Mouse (Mus musculus) midbrain, embryonic 13.5 days (tissue): Measurements from ENCODE around the gene Phldb2. TPM values are rescaled to one million over a fixed set of nuclear protein-coding genes. Genes with fewer than 3 reads are reported as not detected.

Experiments
- ATAC-seq: fragments of 200-750 bp; cut with Nextera tagmentation; 2 replicates; pipeline ENCODE4 v1.8.0; 2017; ENCODE audit warnings: mild to moderate bottlenecking, moderate TSS enrichment, moderate library complexity
- H3K27ac ChIP-seq: fragments of 300-500 bp; sonication (generic); 2 replicates; pipeline ENCODE4 v1.5.1; 2015; ENCODE audit warnings: inconsistent platforms, mild to moderate bottlenecking, moderate library complexity
- H3K27me3 ChIP-seq: fragments of 300-500 bp; sonication (generic); 2 replicates; pipeline ENCODE4 v1.6.1; 2015; ENCODE audit warnings: mild to moderate bottlenecking, inconsistent platforms
- H3K36me3 ChIP-seq: fragments of 300-500 bp; sonication (generic); 2 replicates; pipeline ENCODE4 v1.6.1; 2015; ENCODE audit warnings: mild to moderate bottlenecking, inconsistent platforms
- H3K4me1 ChIP-seq: fragments of 300-500 bp; sonication (generic); replicated peaks from 2 replicates; pipeline ENCODE4 v1.6.1; 2015; ENCODE audit warnings: inconsistent platforms
- H3K4me2 ChIP-seq: fragments of 300-500 bp; sonication (generic); replicated peaks from 2 replicates; pipeline ENCODE4 v1.6.1; 2015; ENCODE audit warnings: moderate library complexity, mild to moderate bottlenecking, inconsistent platforms
- H3K4me3 ChIP-seq: fragments of 300-500 bp; sonication (generic); replicated peaks from 2 replicates; pipeline ENCODE4 v1.5.1; 2015; ENCODE audit warnings: mild to moderate bottlenecking, inconsistent platforms
- H3K9ac ChIP-seq: fragments of 300-500 bp; sonication (generic); replicated peaks from 2 replicates; pipeline ENCODE4 v1.6.1; 2015; ENCODE audit warnings: mild to moderate bottlenecking, inconsistent platforms
- H3K9me3 ChIP-seq: fragments of 300-500 bp; sonication (generic); 2 replicates; pipeline ENCODE4 v1.6.1; 2016; ENCODE audit warnings: mild to moderate bottlenecking, inconsistent platforms
- WGBS: fragments of 180-500 bp; shearing (Covaris S2); methylation state at CpG from one replicate; pipeline ENCODE4 v1.1.7; 2015; 5-methylcytosine and 5-hydroxymethylcytosine counted together
- polyA plus RNA-seq: library from polyadenylated mRNA; unstranded; fragments of >200 nt; fragmentation: Nextera tagmentation; extraction: Ambion mirVana; gene quantifications from 2 replicates; pipeline ENCODE4 v1.2.1, GENCODE M21; 2015

Gene Phldb2
- polyA plus RNA-seq, 1 experiment from 2014 or later, result 12.1 TPM

DNA sequence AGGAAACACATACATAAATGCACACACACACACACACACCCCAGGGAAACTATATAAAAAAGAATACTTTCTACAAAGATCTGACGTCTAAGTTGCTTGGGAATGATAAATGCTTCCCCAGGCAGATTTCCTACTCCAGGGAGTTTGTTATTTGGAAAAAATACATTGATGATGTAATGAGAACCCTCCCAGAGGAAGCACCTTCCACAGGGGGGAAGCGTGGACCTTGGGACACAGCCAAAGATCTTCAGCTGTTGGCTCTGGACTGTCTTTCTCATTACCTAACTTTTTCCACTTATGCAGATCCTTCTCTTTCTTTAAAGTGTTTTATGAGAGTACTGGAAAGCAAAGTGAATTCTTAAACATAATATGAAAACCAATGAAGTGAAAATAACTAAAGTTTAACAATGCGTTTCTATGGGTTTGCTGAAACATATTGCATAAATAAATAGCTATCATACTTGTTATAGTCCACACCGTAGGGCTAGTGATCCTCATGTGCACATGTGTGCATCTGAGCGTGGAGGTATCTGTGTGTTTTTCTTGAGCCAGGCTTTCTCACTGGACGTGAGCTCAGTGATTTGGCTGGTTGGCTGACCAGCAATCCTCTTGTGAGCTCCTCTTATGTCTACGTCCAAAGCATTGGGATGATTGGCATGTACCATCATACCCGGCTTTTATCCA, 30.7 kb downstream of the Phldb2 start:
- Histone ChIP-seq H3K27me3 (no peaks in the 10 kb centered on the region), H3K9me3 (no peaks in the 10 kb centered on the region), H3K27ac (no peak overlapping the region), H3K4me3 (no peak overlapping the region), H3K9ac (no peak overlapping the region), H3K4me2 (no peak overlapping the region), H3K4me1 (no peaks in the 10 kb centered on the region), H3K36me3 (no peaks in the 10 kb centered on the region)
- 85% methylated on average over 8 of the region's 8 CpGs for WGBS
- ATAC-seq, result no peak

DNA sequence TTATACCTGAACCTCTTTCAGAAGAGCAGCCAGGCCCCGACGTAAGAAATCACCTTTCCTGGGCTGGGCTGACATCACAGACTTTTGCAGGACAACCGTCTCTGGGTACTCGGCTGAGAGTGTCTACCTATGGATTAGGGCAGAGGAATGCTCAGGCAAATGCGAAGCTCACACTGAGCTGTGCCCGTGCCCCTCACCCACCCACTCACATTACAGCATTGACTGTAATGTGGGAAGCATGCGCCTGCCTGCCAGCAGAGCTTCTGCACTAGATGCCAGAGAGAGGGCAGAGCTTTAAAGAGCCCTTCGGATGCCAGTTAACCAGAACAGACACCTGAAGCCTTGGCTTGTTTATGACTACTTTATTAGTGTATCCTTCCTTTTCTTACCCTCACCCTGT, 33.8 kb downstream of the Phldb2 start:
- 81% methylated on average over 8 of the region's 8 CpGs for WGBS
- H3K9me3 ChIP-seq, result no peaks in the 10 kb centered on the region
- H3K36me3 ChIP-seq, result no peaks in the 10 kb centered on the region
- no peaks in the 10 kb centered on the region for H3K4me1 ChIP-seq
- no peak overlapping the region for H3K27ac ChIP-seq
- no peak overlapping the region for H3K4me2 ChIP-seq
- H3K9ac ChIP-seq, result no peak overlapping the region
- no peak for ATAC-seq
- H3K27me3 ChIP-seq, result no peaks in the 10 kb centered on the region
- no peak overlapping the region for H3K4me3 ChIP-seq

DNA sequence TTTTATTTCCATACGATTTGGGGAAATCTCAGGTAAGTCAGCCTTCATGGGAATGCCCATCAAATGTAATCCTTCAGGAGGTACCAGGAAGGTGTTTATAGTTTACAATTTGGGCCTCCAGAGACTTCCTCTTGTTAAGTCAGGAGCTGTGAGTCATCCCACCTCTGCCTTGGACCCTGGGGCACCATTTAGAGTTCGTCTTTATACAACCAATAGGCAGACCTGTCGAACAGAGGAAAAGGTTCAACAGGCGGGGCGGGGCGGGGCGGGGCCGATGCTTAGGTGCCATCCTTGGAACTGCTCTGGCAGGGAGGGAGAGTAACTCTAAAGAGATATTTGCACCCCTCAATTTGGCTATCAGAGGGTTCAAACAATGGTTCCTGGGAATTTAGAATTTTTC, 49.8 kb downstream of the Phldb2 start:
- Histone ChIP-seq H3K27me3 (no peaks in the 10 kb centered on the region), H3K27ac (no peak overlapping the region), H3K36me3 (no peaks in the 10 kb centered on the region), H3K4me3 (no peak overlapping the region), H3K9me3 (no peaks in the 10 kb centered on the region), H3K4me1 (no peaks in the 10 kb centered on the region), H3K9ac (no peak overlapping the region), H3K4me2 (no peak overlapping the region)
- no peak for ATAC-seq
- WGBS, result 90% methylated on average over 8 of the region's 8 CpGs

DNA sequence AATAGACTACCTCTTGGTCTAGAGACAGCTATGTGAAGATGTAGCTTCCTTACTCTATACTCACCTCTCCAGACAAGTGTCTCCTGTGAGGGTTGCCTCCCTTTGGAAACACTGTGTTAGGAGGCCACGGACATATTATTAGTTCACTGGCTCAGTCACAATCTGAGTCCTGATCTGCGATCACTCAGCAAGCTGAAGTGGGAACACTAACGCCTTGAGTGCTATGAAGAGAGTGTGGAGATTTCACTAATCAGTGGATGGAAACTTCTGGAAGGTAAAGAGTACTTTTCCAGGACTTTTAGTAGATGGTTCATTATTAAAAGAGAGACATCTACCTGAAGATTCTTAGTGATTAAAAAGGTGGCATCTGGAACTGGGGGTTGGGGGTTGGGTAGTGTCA, 54.9 kb downstream of the Phldb2 start:
- ATAC-seq, result no peak
- Histone ChIP-seq H3K27ac (no peak overlapping the region), H3K9me3 (no peaks in the 10 kb centered on the region), H3K9ac (no peak overlapping the region), H3K4me3 (no peak overlapping the region), H3K36me3 (no peaks in the 10 kb centered on the region), H3K4me1 (no peaks in the 10 kb centered on the region), H3K4me2 (no peak overlapping the region), H3K27me3 (no peaks in the 10 kb centered on the region)
- 89% methylated on average over 3 of the region's 3 CpGs for whole genome bisulfite sequencing

DNA sequence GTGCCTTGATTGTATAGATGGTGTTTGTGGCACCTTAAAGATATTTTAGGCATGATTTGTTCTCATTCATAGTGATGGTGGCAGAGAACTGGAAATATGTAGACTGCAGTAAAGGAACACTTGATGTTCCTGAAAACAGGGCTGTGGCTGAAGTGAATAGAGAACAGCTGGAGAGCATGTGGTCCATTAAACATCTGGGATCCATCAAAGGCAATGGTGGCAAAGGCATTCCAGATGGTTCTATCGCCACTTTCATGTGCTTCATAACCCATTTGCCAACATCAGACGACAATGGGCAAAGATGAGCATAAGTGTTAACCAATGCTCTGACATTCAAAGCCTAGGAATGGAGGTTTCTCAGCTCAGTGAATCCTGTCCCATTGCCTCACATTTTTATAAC, 56.8 kb downstream of the Phldb2 start:
- Histone ChIP-seq H3K4me3 (no peak overlapping the region), H3K27me3 (no peaks in the 10 kb centered on the region), H3K4me1 (0 out of 2 replicates have a peak, but pooled peaks cover 3% of the 10 kb centered on the region), H3K9me3 (no peaks in the 10 kb centered on the region), H3K27ac (no peak overlapping the region), H3K9ac (no peak overlapping the region), H3K36me3 (no peaks in the 10 kb centered on the region), H3K4me2 (no peak overlapping the region)
- no peak for ATAC-seq
- WGBS, result 86% methylated on average over 2 of the region's 2 CpGs

DNA sequence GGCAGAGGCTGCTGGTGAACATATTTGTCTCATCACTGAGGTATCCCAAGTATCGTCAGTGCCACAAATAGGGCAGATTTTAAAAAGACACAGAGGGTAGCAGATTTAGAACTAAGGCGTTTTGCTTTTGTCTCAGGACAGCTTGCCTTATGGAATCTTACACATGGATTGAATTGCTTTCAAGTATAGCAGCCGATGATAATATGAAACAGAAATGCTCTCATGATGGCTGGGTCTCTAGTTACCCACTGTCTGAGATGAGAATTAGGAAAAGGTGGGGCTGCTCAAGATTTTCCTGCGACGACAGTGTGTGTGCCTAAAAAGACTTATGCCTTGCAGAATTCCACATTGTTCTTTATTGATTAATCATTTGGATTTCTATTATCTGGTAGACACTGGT, 58.4 kb downstream of the Phldb2 start:
- Histone ChIP-seq H3K27me3 (no peaks in the 10 kb centered on the region), H3K4me2 (no peak overlapping the region), H3K4me3 (no peak overlapping the region), H3K27ac (no peak overlapping the region), H3K4me1 (0 out of 2 replicates have a peak, but pooled peaks cover 3% of the 10 kb centered on the region), H3K36me3 (no peaks in the 10 kb centered on the region), H3K9ac (no peak overlapping the region), H3K9me3 (no peaks in the 10 kb centered on the region)
- 84% methylated on average over 5 of the region's 5 CpGs for WGBS
- no peak for ATAC-seq

DNA sequence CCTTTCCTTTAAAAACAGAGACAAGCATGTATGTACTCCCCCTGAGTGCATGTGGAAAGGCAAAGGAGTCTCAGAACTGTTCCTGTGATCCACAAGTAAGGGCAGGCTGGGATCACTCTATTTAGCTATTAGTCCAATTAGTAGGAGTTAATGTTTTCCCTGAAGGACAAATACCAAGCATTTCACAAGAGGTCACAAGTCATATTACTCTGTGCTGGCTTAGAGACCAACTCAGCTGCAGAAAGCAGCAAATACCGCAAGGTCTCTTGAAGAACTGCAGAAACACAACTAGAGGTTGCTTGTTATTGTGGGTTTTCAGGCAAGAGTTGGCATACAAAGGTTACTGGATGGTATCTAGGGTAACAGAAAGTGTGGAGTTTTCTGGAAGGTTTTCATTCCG, 59.6 kb downstream of the Phldb2 start:
- H3K4me1 ChIP-seq, result 0 out of 2 replicates have a peak, but pooled peaks cover 3% of the 10 kb centered on the region
- H3K27ac ChIP-seq, result no peak overlapping the region
- H3K36me3 ChIP-seq, result no peaks in the 10 kb centered on the region
- no peak for ATAC-seq
- no peak overlapping the region for H3K9ac ChIP-seq
- no peaks in the 10 kb centered on the region for H3K9me3 ChIP-seq
- H3K4me2 ChIP-seq, result no peak overlapping the region
- H3K4me3 ChIP-seq, result no peak overlapping the region
- 91% methylated on average over 2 of the region's 2 CpGs for WGBS
- H3K27me3 ChIP-seq, result no peaks in the 10 kb centered on the region

DNA sequence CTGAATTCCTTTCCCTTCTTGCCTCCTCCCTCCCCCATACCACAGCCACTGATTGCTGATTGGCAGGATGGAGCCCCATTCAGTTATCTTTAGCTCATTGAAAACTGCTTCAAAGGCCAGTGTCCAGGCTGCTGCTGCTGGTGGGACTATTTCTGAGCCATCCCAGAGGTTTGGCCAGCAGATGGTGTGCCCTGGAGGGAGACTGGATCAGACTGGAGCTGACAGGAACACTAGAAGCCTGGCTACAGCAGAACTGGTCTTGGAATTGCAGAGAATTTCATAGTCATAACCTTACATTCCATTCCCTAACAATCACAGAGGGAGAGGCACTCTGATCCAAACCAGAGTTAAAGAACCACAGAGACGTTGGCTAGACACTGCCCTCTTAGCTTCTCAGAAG, 60.5 kb downstream of the Phldb2 start:
- no peak for ATAC-seq

DNA sequence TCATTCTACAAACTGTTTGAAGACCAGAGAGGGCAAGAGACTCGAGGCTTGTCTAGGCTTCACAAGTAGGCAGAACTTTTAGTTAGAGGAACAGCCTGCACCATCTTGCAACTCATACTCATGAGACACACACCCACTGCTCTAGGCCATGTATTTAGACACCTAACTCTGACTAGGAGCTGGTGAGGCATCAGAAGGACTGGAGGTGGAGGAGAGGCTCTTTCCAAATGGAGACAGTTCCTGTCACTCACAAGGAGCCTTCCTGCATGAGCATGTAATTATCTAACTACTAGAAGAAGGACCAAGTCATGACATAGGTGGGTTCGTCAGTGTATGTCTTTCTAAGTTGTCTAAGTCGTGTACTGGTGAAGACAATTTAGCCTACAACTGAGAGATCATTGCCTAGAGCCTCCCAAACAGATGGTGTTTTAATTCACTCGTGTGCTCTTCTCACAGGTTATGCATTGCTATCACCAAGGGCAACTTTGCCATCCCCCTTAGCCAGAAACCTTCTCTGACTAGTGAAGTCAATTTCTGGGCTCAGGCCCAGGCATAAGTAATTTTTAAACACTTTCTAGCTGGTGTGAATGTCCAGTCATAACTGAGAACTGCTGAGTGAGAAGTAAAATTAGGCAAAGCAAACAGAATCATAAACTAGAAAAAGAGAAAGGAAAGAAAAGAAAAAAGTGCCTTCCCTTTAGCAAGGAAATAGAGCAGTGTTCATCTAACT, 62.8 kb downstream of the Phldb2 start:
- no peaks in the 10 kb centered on the region for H3K36me3 ChIP-seq
- H3K9ac ChIP-seq, result no peak overlapping the region
- H3K4me2 ChIP-seq, result no peak overlapping the region
- no peaks in the 10 kb centered on the region for H3K9me3 ChIP-seq
- no peak for ATAC-seq
- WGBS, result 82% methylated on average over 4 of the region's 4 CpGs
- H3K4me3 ChIP-seq, result no peak overlapping the region
- no peak overlapping the region for H3K27ac ChIP-seq
- 0 out of 2 replicates have a peak, but pooled peaks cover 3% of the 10 kb centered on the region for H3K4me1 ChIP-seq
- H3K27me3 ChIP-seq, result no peaks in the 10 kb centered on the region

More for the DNA sequence above, 60.5 kb downstream of the Phldb2 start:
- 67% methylated on average over 1 of the region's 1 CpGs for WGBS
- H3K4me3 ChIP-seq, result no peak overlapping the region
- H3K27ac ChIP-seq, result no peak overlapping the region
- no peaks in the 10 kb centered on the region for H3K36me3 ChIP-seq
- H3K4me2 ChIP-seq, result no peak overlapping the region
- H3K4me1 ChIP-seq, result 0 out of 2 replicates have a peak, but pooled peaks cover 3% of the 10 kb centered on the region
- H3K9ac ChIP-seq, result no peak overlapping the region
- H3K9me3 ChIP-seq, result no peaks in the 10 kb centered on the region
- H3K27me3 ChIP-seq, result no peaks in the 10 kb centered on the region

DNA sequence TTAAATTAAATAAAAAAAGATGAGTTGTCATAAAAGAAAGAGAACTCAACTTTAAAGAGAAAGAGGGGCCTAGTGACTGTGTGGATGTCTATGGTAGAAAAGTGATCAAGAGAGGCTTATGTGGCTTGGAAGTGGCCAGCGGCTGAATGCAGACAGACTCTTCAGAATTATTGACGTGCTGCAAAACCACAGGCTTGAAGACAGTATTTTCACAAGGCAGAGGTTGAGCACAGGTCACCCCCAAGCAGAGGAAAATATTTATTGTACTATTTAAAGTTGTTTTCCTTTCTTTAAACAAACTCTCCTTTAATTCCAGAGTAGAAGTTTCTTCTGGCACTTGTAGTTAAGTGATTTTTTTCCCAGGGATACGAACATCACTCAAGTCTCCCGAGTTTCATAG, 63.8 kb downstream of the Phldb2 start:
- Histone ChIP-seq H3K27ac (no peak overlapping the region), H3K9ac (no peak overlapping the region), H3K36me3 (no peaks in the 10 kb centered on the region), H3K4me2 (no peak overlapping the region), H3K9me3 (no peaks in the 10 kb centered on the region), H3K4me3 (no peak overlapping the region), H3K4me1 (0 out of 2 replicates have a peak, but pooled peaks cover 3% of the 10 kb centered on the region), H3K27me3 (no peaks in the 10 kb centered on the region)
- no peak for ATAC-seq
- 85% methylated on average over 4 of the region's 4 CpGs for WGBS

DNA sequence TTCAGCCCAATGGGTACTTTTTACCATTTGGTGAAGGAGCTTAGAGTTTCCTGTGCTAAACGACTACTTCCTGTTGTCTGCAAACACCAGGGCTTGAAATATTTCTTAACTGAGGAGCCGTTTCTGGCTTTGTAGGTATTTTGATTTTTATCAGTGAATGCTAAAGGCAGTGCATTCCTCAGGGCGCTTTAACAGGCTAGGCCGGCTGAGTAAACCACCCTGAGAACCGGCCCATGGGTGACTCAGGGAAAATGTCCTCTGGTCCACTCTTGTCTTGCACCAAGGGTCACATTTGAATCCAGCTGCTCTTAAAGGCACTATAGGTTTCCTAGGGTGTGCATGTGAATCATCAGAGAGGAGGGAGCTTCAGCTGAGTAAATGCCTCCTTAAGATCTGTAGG, 66.8 kb downstream of the Phldb2 start:
- WGBS, result 90% methylated on average over 5 of the region's 5 CpGs
- Histone ChIP-seq H3K9me3 (no peaks in the 10 kb centered on the region), H3K27ac (no peak overlapping the region), H3K4me1 (no peaks in the 10 kb centered on the region), H3K9ac (no peak overlapping the region), H3K36me3 (no peaks in the 10 kb centered on the region), H3K4me3 (no peak overlapping the region), H3K27me3 (no peaks in the 10 kb centered on the region), H3K4me2 (no peak overlapping the region)
- no peak for ATAC-seq

DNA sequence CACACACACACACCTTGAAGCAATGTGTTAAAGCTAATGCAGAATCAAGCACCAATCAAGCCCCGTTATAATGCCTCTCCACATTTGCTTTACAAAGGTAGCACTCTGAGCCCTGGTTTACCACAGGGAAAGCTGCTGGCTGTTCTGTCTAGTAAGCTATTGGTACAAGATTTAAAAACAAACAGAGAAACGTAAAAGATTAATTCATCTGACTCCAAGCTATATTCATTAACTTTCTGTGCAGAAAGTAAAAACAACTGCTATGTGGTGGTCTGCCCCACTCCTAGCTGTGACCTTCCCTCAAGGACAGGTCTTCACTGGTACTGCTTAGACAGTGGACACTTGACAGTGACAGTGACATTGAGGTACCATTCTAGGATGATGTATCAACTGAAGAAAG, 69.2 kb downstream of the Phldb2 start:
- no peaks in the 10 kb centered on the region for H3K9me3 ChIP-seq
- no peaks in the 10 kb centered on the region for H3K27me3 ChIP-seq
- H3K4me2 ChIP-seq, result no peak overlapping the region
- no peak overlapping the region for H3K9ac ChIP-seq
- no peak overlapping the region for H3K27ac ChIP-seq
- no peaks in the 10 kb centered on the region for H3K4me1 ChIP-seq
- H3K36me3 ChIP-seq, result no peaks in the 10 kb centered on the region
- no peak for ATAC-seq
- 77% methylated on average over 2 of the region's 2 CpGs for WGBS
- H3K4me3 ChIP-seq, result no peak overlapping the region
